Comparison of ENCODE assay signal across 9 mouse cellular contexts in the genomic region with DNA sequence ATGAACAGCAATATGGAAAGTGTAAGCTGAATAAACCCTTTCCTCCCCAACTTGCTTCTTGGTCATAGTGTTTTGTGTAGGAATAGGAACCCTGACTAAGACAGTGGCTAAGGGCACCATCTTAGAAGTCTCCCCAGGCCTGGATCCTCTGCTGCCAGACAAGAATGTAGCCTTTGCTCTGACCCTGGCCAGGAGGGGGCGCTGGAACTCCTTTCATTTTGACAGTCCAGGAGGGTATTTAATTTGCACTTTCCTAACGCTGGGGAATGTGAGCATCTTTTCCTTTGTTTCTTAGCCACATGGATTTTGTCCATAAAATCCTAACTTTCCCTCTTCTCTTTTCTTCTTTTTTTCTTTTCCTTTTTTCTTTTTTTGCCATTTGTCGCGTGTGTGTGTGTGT. TPM values are rescaled to one million over a fixed set of nuclear protein-coding genes. Genes with fewer than 3 reads are reported as not detected.
DNase-seq lines count a peak whose midpoint lies in the region; ATAC-seq lines count a peak whose summit lies in the region.
"Had no signal": no experiment of that assay in that cellular context is flagged by ENCODE, and none has a peak within 500 bp of the region (broad histone marks: within the 10 kb centered on the region; RNA-seq: fewer than 3 reads in every experiment).

No protein-coding gene starts in this region.

- H3K4me2 ChIP-seq in midbrain, embryonic 16.5 days (ENCODE audit: low read length): no peak overlapping the region
- no peak overlapping the region for H3K4me2 ChIP-seq in limb, embryonic 11.5 days (ENCODE audit: low read depth, severe bottlenecking)

- H3K27me3 ChIP-seq in midbrain, embryonic 10.5 days (ENCODE audit: low read depth, poor library complexity, severe bottlenecking): 0 out of 2 replicates have a peak, but pooled peaks cover 3% of the 10 kb centered on the region
- H3K27me3 ChIP-seq in midbrain, embryonic 16.5 days (ENCODE audit: control insufficient read depth, insufficient read depth, low read depth, low read length): no peaks in the 10 kb centered on the region
- H3K27me3 ChIP-seq in limb, embryonic 11.5 days (ENCODE audit: control insufficient read depth, insufficient read depth, low read length): no peaks in the 10 kb centered on the region

- H3K9me3 ChIP-seq in midbrain, embryonic 10.5 days (replicated peaks): no peaks in the 10 kb centered on the region
- H3K9me3 ChIP-seq in midbrain, embryonic 16.5 days (replicated peaks; ENCODE audit: control insufficient read depth, low read length, poor library complexity, severe bottlenecking): no peaks in the 10 kb centered on the region
- H3K9me3 ChIP-seq in limb, embryonic 11.5 days (ENCODE audit: control insufficient read depth, low read length): no peaks in the 10 kb centered on the region

- no peak for ATAC-seq in midbrain, embryonic 16.5 days
- ATAC-seq in limb, embryonic 11.5 days (ENCODE audit: insufficient number of reproducible peaks, low FRiP score, low TSS enrichment, low read depth): no peak

- intact Hi-C loops in heart, postnatal 25 days (cut with DNase I): loop anchor here (1.0 to 10.0 kb wide), 3 partner anchors 105 to 343 kb away; a partner anchor contains a TSS

- H3K4me1 ChIP-seq in midbrain, embryonic 10.5 days: peaks cover 56% of the 10 kb centered on the region
- H3K4me1 ChIP-seq in midbrain, embryonic 16.5 days (ENCODE audit: control insufficient read depth, insufficient read depth, low read length): peaks cover 15% of the 10 kb centered on the region
- peaks cover 20% of the 10 kb centered on the region for H3K4me1 ChIP-seq in limb, embryonic 11.5 days (ENCODE audit: control insufficient read depth, insufficient read depth, low read length)

- H3K36me3 ChIP-seq in midbrain, embryonic 10.5 days: no peaks in the 10 kb centered on the region
- H3K36me3 ChIP-seq in midbrain, embryonic 16.5 days (ENCODE audit: control insufficient read depth, insufficient read depth, low read length): no peaks in the 10 kb centered on the region
- H3K36me3 ChIP-seq in limb, embryonic 11.5 days (ENCODE audit: control insufficient read depth, insufficient read depth, low read length): no peaks in the 10 kb centered on the region

- DNase-seq in midbrain, embryonic 10.5 days (ENCODE audit: low spot score): peak; percentile 68
- DNase-seq in adrenal gland, adult 18-20 months (ENCODE audit: low spot score in 2 of 2): peak; percentile 56 to 83
- peak; percentile 70 for DNase-seq in embryo, embryonic 10 days (ENCODE audit: low spot score)
- DNase-seq in heart, postnatal 25 days (ENCODE audit: low spot score): peak; percentile 38
- peak; percentile 83 for DNase-seq in limb, embryonic 11.5 days (ENCODE audit: low spot score)
- peak; percentile 70 to 85 for DNase-seq in right cerebral cortex, adult 2 months (ENCODE audit: low spot score in 2 of 2)
- DNase-seq in urinary bladder, postnatal 36 days (ENCODE audit: low spot score in 2 of 2): peak; percentile 27 to 72

- no peak overlapping the region for H3K4me3 ChIP-seq in midbrain, embryonic 10.5 days
- no peak overlapping the region for H3K4me3 ChIP-seq in midbrain, embryonic 16.5 days (ENCODE audit: low read depth, low read length)
- no peak overlapping the region for H3K4me3 ChIP-seq in limb, embryonic 11.5 days (ENCODE audit: low read depth, low read length)

- H3K27ac ChIP-seq in midbrain, embryonic 10.5 days (replicated peaks): no peak overlapping the region
- no peak overlapping the region for H3K27ac ChIP-seq in midbrain, embryonic 16.5 days (ENCODE audit: low read length)
- no peak overlapping the region for H3K27ac ChIP-seq in limb, embryonic 11.5 days (replicated peaks; ENCODE audit: low read depth, low read length)
- H3K27ac ChIP-seq: macrophage had no signal

- H3K9ac ChIP-seq in midbrain, embryonic 16.5 days (ENCODE audit: low read depth, low read length): no peak overlapping the region
- H3K9ac ChIP-seq in limb, embryonic 11.5 days (ENCODE audit: low read length): no peak overlapping the region

- 51% methylated on average over 4 of the region's 4 CpGs for WGBS in midbrain, embryonic 10.5 days
- 49% methylated on average over 4 of the region's 4 CpGs for WGBS in midbrain, embryonic 16.5 days
- WGBS in limb, embryonic 11.5 days: 41% methylated on average over 4 of the region's 4 CpGs

RNA-seq across cellular contexts. Expression of a gene that starts 18.7 kb away (rescaled TPM):
- 9.2 and 11.8 TPM in 2 replicates for polyA plus RNA-seq in midbrain, embryonic 10.5 days (2016; fragmentation: Nextera tagmentation; extraction: Ambion mirVana)
- 14.4 and 16.1 TPM in 2 replicates for polyA plus RNA-seq in midbrain, embryonic 16.5 days (2015; fragmentation: Nextera tagmentation; extraction: Ambion mirVana)
- 1 to 10 TPM; 4.4 to 8.5 TPM for total RNA-seq in adrenal gland, adult 18-20 months (2021)
- total RNA-seq in heart, postnatal 25 days (2021): under 1 TPM; 0.34 to 0.36 TPM
- polyA plus RNA-seq in limb, embryonic 11.5 days (2014; fragmentation: Nextera tagmentation; extraction: Ambion mirVana): 2.0 and 2.9 TPM in 2 replicates
- polyA plus RNA-seq: macrophage had no signal
